Mouse (Mus musculus) cerebellum, adult 9-10 months (tissue): ENCODE measurements around the gene Myadml2.

ENCODE experiments used
- DNase-seq: peaks from one replicate; pipeline ENCODE4 v3.0.0; 2022

Myadml2 gene

GRCm38 (mm10) chr11:120608241-120609034 lies 39.5 kb downstream of the Myadml2 start, which contains the start of gene Npb:
TSS of gene Npb (plus strand) at chr11:120608477.
- DNase-seq: no peak

- no peak for DNase-seq
These were observed 41.2 kb downstream of the Myadml2 start for GRCm38 (mm10) chr11:120606764-120607163.

DNA sequence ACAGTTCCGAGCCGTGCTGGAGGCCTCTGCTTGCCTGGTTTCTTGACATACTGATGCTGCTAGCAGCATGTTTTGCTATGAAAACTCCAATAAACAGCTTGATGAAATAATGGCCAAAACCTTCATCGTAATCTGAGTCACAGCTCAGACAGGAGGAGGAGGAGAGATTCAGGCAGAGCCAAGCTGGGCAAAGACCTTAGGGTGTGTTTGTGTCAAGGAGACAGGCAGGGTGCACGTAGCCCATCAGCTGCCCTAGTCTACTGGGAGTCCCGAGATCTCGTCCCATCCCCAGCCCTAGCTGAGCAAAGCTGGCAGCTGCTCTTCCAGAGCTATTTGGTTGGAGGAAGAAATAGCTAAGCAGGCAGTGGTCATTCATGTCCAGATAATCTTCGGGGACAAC lies 42.3 kb downstream of the Myadml2 start:
- no peak for DNase-seq

DNA sequence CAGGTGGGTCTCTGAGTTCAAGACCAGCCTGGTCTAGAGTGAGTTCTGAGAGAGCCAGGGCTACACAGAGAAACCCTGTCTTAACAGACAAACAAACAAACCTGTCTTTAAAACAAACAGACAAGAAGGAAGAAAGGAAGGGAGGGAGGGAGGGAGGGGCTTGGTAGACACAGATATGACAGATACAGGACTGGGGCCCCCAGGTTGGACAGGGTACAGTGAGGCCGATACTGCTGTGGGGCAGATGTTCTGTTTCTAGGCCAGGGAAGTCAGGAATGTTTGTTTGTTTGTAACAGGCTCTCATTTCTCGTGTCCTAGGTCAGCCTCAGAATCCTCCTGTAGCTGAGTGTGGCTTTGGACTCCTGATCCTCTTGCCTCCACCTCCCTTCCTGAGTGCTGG lies 44.4 kb downstream of the Myadml2 start:
- no peak for DNase-seq

DNA sequence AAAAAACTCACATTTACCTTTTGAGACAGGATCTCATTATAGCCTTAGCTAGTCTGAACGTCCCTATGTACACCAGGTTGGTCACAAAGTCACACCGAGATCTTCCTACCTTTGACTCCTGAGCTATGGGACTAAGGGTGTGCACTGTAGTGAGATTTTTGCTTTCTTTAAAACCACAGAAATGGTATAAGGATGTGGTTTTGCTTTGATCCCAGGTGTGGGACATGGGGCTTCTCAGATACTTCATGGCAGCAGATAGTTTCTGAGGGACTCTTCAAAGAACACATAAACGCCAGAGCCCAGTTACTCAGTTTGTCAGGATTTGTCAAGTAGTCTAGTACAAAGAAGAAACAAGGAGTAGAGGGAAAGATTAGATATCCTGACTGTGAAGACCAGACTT lies 47.2 kb downstream of the Myadml2 start:
- DNase-seq: no peak

DNA sequence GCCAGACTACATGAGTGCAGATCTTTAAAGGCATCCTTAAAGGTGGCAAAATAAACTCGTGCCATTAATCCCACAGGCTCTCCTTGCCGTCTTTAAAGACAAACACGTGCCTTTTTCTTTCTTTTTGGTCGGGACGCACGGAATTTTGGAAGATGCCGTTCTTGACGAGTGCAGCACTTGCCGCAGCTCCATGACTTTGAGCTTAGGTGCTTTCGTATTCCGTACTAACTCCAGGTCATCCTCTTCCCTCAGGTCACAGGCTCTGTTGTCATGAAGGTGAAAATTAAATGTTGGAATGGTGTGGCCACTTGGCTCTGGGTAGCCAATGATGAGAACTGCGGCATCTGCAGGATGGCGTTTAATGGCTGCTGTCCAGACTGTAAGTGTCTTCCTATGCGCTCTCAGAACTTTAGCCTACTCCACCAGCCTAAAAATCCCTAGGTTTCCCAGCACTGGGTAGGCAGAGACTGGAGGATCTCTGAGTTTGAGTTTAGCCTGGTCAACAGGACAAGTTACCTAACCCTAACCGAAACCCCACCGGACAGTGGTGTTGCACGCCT lies 48.9 kb downstream of the Myadml2 start:
- peak; percentile 48 for DNase-seq

- peak; percentile 89 for DNase-seq
These were observed 49.5 kb downstream of the Myadml2 start, which contains the start of the genes Alyref and Anapc11 for GRCm38 (mm10) chr11:120598283-120598989. TSS of gene Alyref (minus strand) at chr11:120598365. TSS of gene Anapc11 (plus strand) at chr11:120598421.

DNA sequence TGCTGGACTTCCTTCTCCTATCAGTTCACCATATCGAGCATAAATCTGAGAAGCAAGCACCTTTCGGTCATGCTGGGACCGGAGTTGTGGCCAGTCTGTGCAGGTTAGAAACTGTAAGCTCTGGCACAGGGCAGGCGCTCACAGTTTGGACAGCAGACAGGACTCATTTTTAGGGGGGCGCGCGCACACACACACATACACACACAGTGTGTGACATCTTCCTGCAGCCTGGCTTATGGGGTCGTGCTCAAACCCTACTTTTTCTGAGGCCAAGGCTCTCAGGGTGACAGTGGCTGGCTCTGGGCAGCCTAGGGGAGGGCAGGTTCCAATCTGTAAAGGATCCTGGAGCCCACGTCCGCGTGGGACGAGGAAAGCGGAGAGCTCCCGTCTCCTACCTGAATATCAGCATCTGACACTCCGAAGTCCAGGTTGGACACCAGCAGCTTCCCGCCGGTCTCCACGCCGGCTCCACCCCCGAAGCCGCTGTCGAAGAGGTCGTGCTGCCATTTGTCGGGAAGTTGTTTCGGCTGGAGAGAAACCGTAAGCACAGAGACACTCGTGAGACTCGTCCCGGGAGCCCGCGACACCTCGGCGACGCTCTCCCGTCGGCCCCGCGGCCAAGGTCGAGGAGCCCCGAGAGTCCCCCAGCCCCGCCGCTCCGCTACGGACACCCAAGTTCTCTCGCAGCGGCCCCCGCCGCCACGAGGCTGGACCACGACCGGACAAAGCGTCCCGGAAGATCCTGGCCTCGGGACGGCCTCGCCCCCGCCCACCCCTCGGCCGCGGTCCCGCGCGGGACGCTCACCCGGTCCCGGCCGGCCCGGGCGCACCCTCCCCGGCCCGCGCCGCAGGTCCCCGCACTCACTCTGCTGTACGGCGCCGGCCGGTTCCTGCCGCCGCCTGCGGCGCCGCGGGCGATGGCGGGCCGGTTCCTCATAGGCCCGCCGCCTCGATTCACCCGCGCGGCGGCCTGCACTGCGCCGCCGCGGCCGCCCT lies 50.4 kb downstream of the Myadml2 start:
- DNase-seq: no peak
